Mouse (Mus musculus) thymus, adult 18-20 months (tissue): Measurements from ENCODE around the gene Ccnd1.
"Not testable (repeated sequence)": the region's sequence is repeated elsewhere in the genome, so short reads cannot be mapped to it uniquely, and the experiment has no call there.

ENCODE experiments used
- DNase-seq, 2 experiments: peaks; one replicate each; pipeline ENCODE4 v3.0.0; 2022; ENCODE audit warnings: mixed read lengths in 2 of 2

Ccnd1 gene

DNA sequence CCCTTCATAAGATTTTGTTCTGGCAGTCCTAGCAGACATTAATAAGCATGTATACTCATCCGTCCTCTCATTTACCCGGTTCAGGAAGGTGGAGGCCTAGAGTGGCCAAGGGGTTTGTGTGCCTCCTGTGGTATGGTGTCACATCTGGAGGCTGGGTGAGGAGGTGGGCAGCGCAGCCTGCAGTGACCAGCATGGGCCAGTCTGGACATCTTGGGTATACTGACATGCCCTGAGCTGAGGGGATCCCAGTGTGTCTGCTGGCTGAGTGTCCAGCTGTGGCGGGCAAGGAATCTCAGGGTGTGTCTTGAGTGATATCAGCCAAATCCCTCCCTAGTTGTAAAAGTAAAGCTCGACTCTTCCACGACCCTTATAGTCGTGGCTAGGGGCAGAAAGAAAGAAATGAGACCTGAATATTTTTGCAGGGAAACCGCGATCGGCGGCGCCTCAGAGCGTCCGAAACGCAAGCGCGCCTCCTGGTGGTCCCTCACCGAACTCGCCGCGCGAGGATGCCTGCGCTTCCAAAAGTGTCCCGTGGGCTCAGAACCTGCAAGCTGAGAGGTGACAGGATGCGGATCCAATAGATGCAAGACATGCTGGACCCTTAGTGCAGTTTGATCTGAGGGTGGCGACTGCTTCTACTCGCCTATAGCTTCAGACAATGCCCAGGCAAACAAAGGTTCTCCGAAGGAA lies 32.9 kb downstream of the Ccnd1 start:
- no peak for DNase-seq

DNA sequence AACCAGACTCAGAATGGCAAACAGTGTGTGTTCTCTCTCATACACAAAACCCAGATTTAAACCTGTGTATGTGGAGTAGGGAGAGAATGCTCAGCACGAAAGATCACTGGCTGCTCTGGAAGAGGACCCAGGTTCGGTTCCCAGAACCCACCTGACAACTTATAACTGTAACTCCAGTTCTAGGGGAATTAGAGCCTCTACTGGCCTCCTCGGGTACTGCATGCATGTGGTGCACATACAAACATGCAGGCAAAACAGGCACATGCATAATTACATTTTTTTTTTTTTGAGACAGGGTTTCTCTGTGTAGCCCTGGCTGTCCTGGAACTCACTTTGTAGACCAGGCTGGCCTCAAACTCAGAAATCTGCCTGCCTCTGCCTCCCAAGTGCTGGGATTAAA lies 34.2 kb downstream of the Ccnd1 start:
- not testable (repeated sequence) for DNase-seq

DNA sequence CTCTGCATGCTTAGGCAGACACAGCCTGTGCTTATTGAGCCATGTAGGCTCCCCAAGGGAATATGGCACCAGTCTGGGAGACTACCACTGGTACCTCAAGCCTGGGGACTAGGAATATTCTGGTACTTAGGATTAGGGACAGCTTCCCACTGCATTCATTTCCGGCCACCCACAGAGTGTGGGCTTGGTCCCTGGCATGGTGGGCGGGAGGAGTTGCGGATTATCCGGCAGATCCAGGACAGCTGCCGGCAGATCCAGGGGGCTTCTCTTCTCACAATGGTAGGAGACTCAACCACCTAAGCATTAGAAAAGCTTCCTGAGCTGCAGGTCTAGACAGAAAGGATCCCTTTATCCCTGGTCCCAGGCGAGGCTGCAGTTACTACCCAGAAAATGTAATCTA lies 41.2 kb downstream of the Ccnd1 start:
- DNase-seq = no peak

DNA sequence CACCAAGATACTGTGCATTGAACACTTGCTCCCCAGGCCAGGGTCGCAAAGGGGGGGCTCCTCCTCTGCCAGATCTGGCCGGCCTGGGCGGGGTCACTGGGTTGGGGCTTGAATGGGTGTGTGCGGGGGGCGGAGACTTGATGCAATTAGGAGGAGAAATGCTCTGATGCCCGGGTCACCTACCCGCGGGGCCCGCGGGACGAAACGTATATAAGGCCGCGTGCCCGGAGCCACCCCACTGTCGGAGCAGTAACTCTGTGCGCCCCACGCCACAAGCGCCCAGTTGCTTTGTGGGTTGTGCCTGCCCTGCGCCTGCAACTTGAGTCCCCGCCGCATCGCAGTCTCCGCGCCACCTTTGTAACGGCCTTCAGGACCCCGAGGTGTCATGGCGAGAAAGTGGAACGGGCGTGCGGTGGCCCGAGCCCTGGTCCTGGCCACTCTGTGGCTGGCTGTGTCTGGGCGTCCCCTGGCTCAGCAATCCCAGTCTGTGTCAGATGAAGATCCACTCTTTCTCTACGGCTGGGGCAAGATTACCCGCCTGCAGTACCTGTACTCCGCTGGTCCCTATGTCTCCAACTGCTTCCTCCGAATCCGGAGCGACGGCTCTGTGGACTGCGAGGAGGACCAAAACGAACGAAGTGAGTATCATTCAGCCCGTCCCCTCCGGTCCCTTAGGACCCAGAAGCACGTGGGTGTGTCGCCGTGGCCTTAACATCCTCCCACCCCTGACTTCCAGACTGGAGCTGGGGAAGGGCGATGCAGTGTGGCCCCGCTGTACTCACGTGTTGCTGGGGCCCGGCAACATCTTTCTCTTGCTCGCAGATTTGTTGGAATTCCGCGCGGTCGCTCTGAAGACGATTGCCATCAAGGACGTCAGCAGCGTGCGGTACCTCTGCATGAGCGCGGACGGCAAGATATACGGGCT lies 43.2 kb downstream of the Ccnd1 start, which contains the start of gene Fgf15:
Fgf15 (plus strand) TSS at position 238 of the 925 bp plus-strand sequence.
- DNase-seq = no peak

DNA sequence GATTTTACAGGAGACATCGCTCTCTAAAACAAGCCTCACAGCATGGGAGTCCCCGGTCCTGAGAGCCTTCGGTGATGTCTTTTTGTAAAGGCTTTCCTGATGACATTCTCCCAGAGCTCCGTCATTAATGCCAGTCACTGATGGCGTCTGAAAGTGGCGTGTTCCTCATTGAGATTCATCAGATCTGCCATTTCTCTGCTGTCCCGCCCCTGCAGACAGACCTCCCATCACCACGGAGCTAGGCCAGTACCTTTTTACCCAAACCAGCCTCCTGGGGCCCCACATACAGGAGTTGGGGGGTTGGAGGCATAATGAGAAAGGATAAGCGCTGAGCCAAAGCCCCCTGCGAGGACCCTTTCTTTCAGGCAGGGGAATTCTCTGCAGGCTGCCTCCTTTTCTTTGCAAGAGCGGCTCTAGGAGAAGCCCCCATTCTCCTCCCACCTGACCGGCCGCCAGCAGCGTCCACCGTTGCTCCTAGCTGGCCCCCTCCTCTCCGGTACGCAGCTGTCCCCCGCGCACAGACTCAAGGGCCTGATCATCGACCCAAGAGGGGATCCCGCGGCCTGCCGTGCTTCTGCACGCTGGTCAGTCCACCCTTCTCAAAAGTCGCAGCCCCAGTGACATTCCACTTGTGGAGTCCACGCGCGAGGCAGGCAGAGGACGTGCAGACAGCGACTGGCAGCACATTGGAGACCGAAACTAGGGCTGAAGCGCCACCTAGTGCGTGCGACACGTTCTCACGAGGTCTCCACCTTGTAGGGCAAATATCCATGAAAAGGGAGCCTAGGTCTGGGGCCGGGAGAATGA lies 44.2 kb downstream of the Ccnd1 start:
- peak; percentile 17 to 30 for DNase-seq

DNA sequence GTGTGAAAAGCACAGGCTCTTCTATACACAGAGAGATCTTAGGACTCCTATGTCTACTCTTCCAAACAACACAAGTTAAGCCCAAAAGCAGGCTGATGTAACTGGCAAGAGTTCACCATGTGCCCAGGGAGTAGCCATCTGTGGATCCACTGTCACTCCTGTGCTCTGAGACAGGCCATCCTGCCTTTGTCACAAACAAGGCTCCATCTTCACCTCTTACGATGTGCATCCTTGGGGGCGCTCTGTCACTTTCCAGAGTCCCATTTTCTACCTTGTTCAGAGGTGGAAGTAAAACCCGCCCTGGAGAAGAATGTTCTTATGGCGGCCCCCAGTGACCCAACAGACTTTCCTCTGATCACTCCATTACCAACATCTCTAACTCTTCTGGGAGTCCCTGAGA lies 45.0 kb downstream of the Ccnd1 start:
- no peak for DNase-seq

DNA sequence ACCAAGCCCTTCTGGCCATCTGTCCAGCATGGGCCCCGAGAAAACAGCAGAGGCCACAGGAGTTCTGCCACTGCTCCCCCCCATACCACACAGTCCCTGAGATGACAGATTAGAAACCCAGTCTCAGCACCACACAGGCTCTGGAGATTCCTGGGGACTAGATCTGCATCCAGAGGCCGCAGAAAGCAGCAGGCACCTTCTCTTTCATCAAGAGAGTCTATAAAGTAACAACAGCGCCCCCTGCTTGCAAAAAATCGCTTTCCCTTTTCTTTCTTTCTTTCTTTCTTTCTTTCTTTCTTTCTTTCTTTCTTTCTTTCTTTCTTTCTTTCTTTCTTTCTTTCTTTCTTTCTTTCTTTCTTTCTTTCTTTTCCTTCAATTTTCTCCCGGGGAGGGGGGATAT lies 45.5 kb downstream of the Ccnd1 start:
- DNase-seq = no peak

DNA sequence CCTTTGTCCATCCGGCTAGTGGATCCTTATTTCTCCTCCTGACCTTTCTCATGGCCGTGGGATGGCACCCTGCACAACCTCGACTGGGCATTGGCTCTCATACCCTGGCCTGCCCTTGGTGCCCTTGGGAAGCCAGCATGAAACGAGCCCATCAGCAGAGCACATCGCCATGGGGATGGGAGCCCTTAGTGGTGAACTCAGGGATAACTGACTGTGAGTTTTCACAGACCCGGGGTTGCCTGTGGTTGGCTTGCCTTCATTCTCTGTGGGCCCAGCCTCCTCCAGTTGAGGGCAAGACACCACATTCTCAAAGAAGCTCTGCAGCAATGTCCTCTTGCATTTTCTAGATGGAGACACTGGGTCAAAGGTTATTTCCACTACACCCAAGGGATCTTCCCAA lies 47.4 kb downstream of the Ccnd1 start:
- no peak for DNase-seq

DNA sequence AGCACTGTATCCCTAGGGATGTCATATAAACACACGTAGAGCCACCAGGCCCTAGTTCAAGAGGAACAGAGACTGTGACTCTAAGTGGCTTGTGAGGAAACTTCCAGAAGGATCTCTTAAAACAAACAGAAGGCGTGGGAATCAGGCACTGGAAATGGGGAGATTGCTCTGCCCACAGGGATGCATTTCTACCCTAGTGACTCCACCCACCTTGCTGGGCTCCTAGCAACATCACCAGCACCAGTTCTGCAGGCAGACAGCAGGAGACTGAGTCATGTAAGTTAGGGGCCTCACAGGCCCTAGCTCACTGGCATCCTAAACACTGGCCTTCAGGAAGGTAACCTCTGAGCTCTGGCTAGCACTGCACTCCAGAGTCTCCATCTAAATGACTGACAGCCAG lies 47.9 kb downstream of the Ccnd1 start:
- no peak for DNase-seq

DNA sequence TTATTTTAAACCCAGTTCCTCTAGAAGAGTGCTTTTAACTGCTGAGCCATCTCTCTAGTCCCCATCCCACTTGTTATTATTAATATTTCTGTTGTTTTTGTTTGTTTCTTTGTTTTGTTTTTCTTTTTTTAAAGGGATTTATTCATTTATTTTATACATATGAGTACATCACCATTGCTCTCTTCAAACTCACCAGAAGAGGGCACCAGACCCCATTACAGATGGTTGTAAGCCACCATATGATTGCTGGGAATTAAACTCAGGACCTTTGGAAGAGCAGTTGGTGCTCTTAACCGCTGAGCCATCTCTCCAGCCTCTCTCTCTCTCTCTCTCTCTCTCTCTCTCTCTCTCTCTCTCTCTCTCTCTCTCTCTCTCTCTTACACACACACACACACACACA lies 49.1 kb downstream of the Ccnd1 start:
- DNase-seq = not testable (repeated sequence)

DNA sequence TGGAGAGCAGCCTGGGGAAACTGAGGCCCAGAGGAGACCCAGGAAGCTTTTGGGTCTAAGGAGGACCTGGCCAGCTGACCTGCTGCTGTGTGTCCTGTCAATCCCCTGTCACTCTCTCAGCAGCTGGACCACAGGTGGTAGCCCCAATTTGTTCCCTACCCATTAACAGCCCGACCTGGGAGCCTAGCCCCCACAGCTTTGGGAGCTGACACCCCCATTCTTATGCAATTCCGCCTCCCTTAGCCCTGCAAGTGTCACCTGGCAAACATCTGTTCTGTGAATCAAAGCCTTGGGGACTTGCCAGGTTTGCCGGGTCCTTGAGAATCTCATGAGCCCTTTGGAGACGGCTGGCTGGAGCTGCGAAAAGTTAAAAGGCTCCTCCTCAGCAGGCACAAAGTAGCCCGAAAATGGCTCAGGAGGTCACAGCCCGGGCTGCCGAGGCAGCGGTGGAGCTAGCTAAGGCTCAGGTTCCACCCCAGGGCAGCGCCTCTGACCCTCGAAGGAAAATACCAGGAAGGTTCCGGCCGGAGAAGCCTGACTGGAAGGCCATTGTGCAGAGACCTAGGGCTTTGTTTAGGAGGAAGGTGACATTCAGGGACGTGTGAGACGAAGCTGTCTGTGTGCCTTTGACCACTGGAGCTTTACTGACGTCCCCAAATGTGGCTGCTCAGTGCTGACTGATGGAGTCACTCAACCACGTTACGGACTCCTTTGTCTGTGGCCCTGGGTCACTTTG lies 51.0 kb downstream of the Ccnd1 start:
- DNase-seq = no peak

DNA sequence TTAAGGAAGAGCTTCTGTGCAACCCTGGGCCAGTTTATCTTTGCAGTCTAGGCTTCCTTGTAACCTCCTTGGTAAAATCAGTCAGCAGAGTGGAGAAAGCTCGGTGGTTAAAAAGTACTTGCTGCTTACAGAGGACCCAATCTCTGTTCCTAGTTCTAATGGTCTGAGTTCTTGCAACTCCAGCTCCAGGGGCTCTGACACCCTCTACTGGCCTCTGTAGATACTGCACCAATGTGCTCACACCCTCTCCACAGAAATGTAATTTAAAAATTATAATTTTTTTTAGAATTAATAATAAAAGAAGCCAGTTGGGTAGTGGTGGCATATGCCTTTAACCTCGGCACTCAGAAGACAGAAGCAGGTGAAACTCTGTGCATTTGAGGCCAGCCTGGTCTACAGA lies 52.1 kb downstream of the Ccnd1 start:
- DNase-seq = no peak

DNA sequence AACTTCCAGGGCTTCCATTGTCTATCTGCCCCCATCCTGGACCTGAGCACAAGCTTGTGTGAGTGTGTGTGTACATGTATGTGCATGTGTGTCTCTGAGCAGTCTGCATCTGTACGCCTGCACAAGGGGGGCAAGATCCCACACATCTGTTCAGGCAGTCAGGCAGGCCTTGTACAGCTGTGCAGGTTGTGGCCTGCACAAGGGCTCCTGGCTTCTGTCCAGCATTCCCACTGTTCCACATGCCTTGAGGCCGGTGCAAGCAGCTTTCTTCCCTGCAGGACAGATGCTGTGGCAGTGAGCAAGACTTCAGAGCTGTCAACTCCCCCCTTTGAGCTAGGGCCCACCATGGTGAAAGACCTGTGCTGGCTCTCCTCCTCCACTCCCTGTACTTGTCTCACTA lies 56.6 kb downstream of the Ccnd1 start:
- no peak for DNase-seq
